Mouse (Mus musculus) MEL (cell line): ENCODE data around the gene Adgrf3. TPM values are rescaled to one million over a fixed set of nuclear protein-coding genes. Genes with fewer than 3 reads are reported as not detected.

Experiments used
- DNase-seq: peaks from one replicate; pipeline ENCODE4 v3.0.0; 2011; ENCODE audit warnings: low read depth, low spot score
- H3K27ac ChIP-seq: 2 replicates; pipeline ENCODE4 v1.5.1; 2012; ENCODE audit warnings: low read depth, mild to moderate bottlenecking, control low read depth, low read length, moderate library complexity; ENCODE audit not compliant: control insufficient read depth
- H3K27me3 ChIP-seq, 2 experiments: fragments of 150-350 bp in 1 of 2; sonication (generic) in 1 of 2; 2 replicates each; pipeline ENCODE4 v1.6.1; 2012; ENCODE audit warnings: low read length in 2 of 2, mild to moderate bottlenecking in 2 of 2, improper control_type of control experiment in 1 of 2, moderate library complexity in 1 of 2; ENCODE audit not compliant: insufficient read depth in 2 of 2, control insufficient read depth in 1 of 2
- H3K36me3 ChIP-seq, 2 experiments: 2 replicates each; pipeline ENCODE4 v1.6.1; 2012 to 2014; ENCODE audit warnings: low read length in 2 of 2, improper control_type of control experiment in 1 of 2, inconsistent platforms in 1 of 2, mild to moderate bottlenecking in 1 of 2; ENCODE audit not compliant: insufficient read depth in 2 of 2, control insufficient read depth in 1 of 2
- H3K4me1 ChIP-seq, 2 experiments: fragments of 150-350 bp in 1 of 2; sonication (generic) in 1 of 2; 2 replicates each; pipeline ENCODE4 v1.6.1; 2012; ENCODE audit warnings: low read length in 2 of 2, improper control_type of control experiment in 1 of 2, mild to moderate bottlenecking in 1 of 2; ENCODE audit not compliant: insufficient read depth in 2 of 2, control insufficient read depth in 1 of 2
- H3K4me3 ChIP-seq, 2 experiments: fragments of 150-350 bp in 1 of 2; sonication (generic) in 1 of 2; 2 replicates each; pipeline ENCODE4 v1.5.1; 2012; ENCODE audit warnings: low read depth in 2 of 2, low read length in 2 of 2, mild to moderate bottlenecking in 2 of 2, moderate library complexity in 2 of 2, control low read depth in 1 of 2, improper control_type of control experiment in 1 of 2; ENCODE audit not compliant: control insufficient read depth in 1 of 2, insufficient read depth in 1 of 2
- H3K79me2 ChIP-seq: 2 replicates; pipeline ENCODE4 v1.6.1; 2012; ENCODE audit warnings: mild to moderate bottlenecking, low read length, moderate library complexity; ENCODE audit not compliant: control insufficient read depth, poor library complexity, insufficient read depth
- H3K9ac ChIP-seq: 2 replicates; pipeline ENCODE4 v1.6.1; 2012; ENCODE audit warnings: low read depth, mild to moderate bottlenecking, control low read depth, low read length, moderate library complexity; ENCODE audit not compliant: control insufficient read depth, poor library complexity, severe bottlenecking
- H3K9me3 ChIP-seq: fragments of 150-350 bp; sonication (generic); replicated peaks from 2 replicates; pipeline ENCODE4 v1.6.1; 2012; ENCODE audit warnings: mild to moderate bottlenecking, low read length, improper control_type of control experiment, moderate library complexity; ENCODE audit not compliant: insufficient read depth
- BHLHE40 ChIP-seq: IDR thresholded peaks from 2 replicates; pipeline ENCODE4 v1.6.1; 2012; ENCODE audit warnings: low read depth, mild to moderate bottlenecking, inconsistent platforms, low read length, improper control_type of control experiment, borderline replicate concordance
- CHD1 ChIP-seq: IDR thresholded peaks from 2 replicates; pipeline ENCODE4 v1.6.1; 2012; ENCODE audit warnings: low read depth, mild to moderate bottlenecking, inconsistent platforms, low read length, improper control_type of control experiment
- CHD2 ChIP-seq: IDR thresholded peaks from 2 replicates; pipeline ENCODE4 v1.6.1; 2011; ENCODE audit warnings: low read length, improper control_type of control experiment
- CTCF ChIP-seq, 3 experiments: IDR thresholded peaks in 2 of 3; conservative IDR thresholded peaks in 1 of 3; 2 replicates each; pipeline ENCODE4 v1.5.1; 2011 to 2012; ENCODE audit warnings: low read length in 3 of 3, low read depth in 2 of 3, mild to moderate bottlenecking in 2 of 3, improper control_type of control experiment in 1 of 3, inconsistent platforms in 1 of 3, mixed read lengths in 1 of 3, moderate library complexity in 1 of 3; ENCODE audit not compliant: control insufficient read depth in 1 of 3, insufficient read depth in 1 of 3, poor library complexity in 1 of 3, severe bottlenecking in 1 of 3
- E2F4 ChIP-seq: IDR thresholded peaks from 2 replicates; pipeline ENCODE4 v1.6.1; 2011; ENCODE audit warnings: low read depth, low read length, improper control_type of control experiment, borderline replicate concordance
- ELF1 ChIP-seq: IDR thresholded peaks from 2 replicates; pipeline ENCODE4 v1.6.1; 2014; ENCODE audit warnings: low read depth, mild to moderate bottlenecking, inconsistent platforms, low read length, improper control_type of control experiment, moderate library complexity
- EP300 ChIP-seq, 2 experiments: IDR thresholded peaks; 2 replicates each; pipeline ENCODE4 v1.6.1; 2011; ENCODE audit warnings: improper control_type of control experiment in 2 of 2, low read length in 2 of 2, low read depth in 1 of 2, mild to moderate bottlenecking in 1 of 2
- ETS1 ChIP-seq: IDR thresholded peaks from 2 replicates; pipeline ENCODE4 v1.6.1; 2012; ENCODE audit warnings: low read depth, mild to moderate bottlenecking, inconsistent platforms, low read length, improper control_type of control experiment, moderate library complexity
- GABPA ChIP-seq: IDR thresholded peaks from 2 replicates; pipeline ENCODE4 v1.6.1; 2012; ENCODE audit warnings: low read depth, mild to moderate bottlenecking, inconsistent platforms, low read length, improper control_type of control experiment, moderate library complexity
- GATA1 ChIP-seq: IDR thresholded peaks from 2 replicates; pipeline ENCODE4 v1.6.1; 2011; ENCODE audit warnings: low read depth, low read length, improper control_type of control experiment
- HCFC1 ChIP-seq: IDR thresholded peaks from 2 replicates; pipeline ENCODE4 v1.6.1; 2012; ENCODE audit warnings: low read depth, mild to moderate bottlenecking, inconsistent platforms, low read length, improper control_type of control experiment, moderate library complexity
- JUND ChIP-seq: IDR thresholded peaks from 2 replicates; pipeline ENCODE4 v1.6.1; 2011; ENCODE audit warnings: low read depth, mild to moderate bottlenecking, improper control_type of control experiment, low read length
- KAT2A ChIP-seq: conservative IDR thresholded peaks from 2 replicates; pipeline ENCODE4 v1.6.1; 2012; ENCODE audit warnings: low read depth, low read length, improper control_type of control experiment, inconsistent platforms
- MAFK ChIP-seq: IDR thresholded peaks from 2 replicates; pipeline ENCODE4 v1.6.1; 2011; ENCODE audit warnings: low read depth, mild to moderate bottlenecking, low read length, improper control_type of control experiment, borderline replicate concordance
- MAX ChIP-seq: IDR thresholded peaks from 2 replicates; pipeline ENCODE4 v1.6.1; 2011; ENCODE audit warnings: low read length, improper control_type of control experiment
- MAZ ChIP-seq: IDR thresholded peaks from 2 replicates; pipeline ENCODE4 v1.6.1; 2012; ENCODE audit warnings: low read depth, mild to moderate bottlenecking, inconsistent platforms, low read length, improper control_type of control experiment
- MEF2A ChIP-seq: IDR thresholded peaks from 2 replicates; pipeline ENCODE4 v1.6.1; 2014; ENCODE audit warnings: low read depth, mild to moderate bottlenecking, inconsistent platforms, low read length, improper control_type of control experiment; ENCODE audit not compliant: poor library complexity, insufficient replicate concordance, severe bottlenecking; ENCODE audit errors: extremely low read depth
- MXI1 ChIP-seq: IDR thresholded peaks from 2 replicates; pipeline ENCODE4 v1.6.1; 2011; ENCODE audit warnings: mild to moderate bottlenecking, low read depth, low read length, improper control_type of control experiment
- MYB ChIP-seq: IDR thresholded peaks from 2 replicates; pipeline ENCODE4 v1.6.1; 2011; ENCODE audit warnings: mild to moderate bottlenecking, low read depth, low read length, improper control_type of control experiment
- MYC ChIP-seq: IDR thresholded peaks from 2 replicates; pipeline ENCODE4 v1.6.1; 2011; ENCODE audit warnings: low read depth, mild to moderate bottlenecking, low read length, improper control_type of control experiment, moderate library complexity
- NELFE ChIP-seq: IDR thresholded peaks from 2 replicates; pipeline ENCODE4 v1.6.1; 2011; ENCODE audit warnings: low read depth, low read length, improper control_type of control experiment
- NRF1 ChIP-seq: IDR thresholded peaks from 2 replicates; pipeline ENCODE4 v1.6.1; 2014; ENCODE audit warnings: low read depth, mild to moderate bottlenecking, inconsistent platforms, low read length, improper control_type of control experiment, moderate library complexity; ENCODE audit not compliant: poor library complexity, insufficient read depth, severe bottlenecking
- POLR2A ChIP-seq, 2 experiments: IDR thresholded peaks; 2 replicates each; pipeline ENCODE4 v1.6.1; 2011 to 2012; ENCODE audit warnings: low read length in 2 of 2, mild to moderate bottlenecking in 2 of 2, control low read depth in 1 of 2, improper control_type of control experiment in 1 of 2, low read depth in 1 of 2, moderate library complexity in 1 of 2; ENCODE audit not compliant: control insufficient read depth in 1 of 2, insufficient read depth in 1 of 2, poor library complexity in 1 of 2
- POLR2AphosphoS2 ChIP-seq: IDR thresholded peaks from 2 replicates; pipeline ENCODE4 v1.6.1; 2011; ENCODE audit warnings: low read length, improper control_type of control experiment
- POLR2AphosphoS5 ChIP-seq: IDR thresholded peaks from 2 replicates; pipeline ENCODE4 v1.6.1; 2012; ENCODE audit warnings: low read depth, borderline replicate concordance, mild to moderate bottlenecking, inconsistent platforms, low read length, moderate library complexity, mixed read lengths
- RAD21 ChIP-seq: IDR thresholded peaks from 2 replicates; pipeline ENCODE4 v1.6.1; 2011; ENCODE audit warnings: mild to moderate bottlenecking, low read depth, low read length, improper control_type of control experiment
- RCOR1 ChIP-seq: IDR thresholded peaks from 2 replicates; pipeline ENCODE4 v1.6.1; 2012; ENCODE audit warnings: low read depth, mild to moderate bottlenecking, inconsistent platforms, low read length, improper control_type of control experiment
- SMC3 ChIP-seq: IDR thresholded peaks from 2 replicates; pipeline ENCODE4 v1.6.1; 2011; ENCODE audit warnings: low read depth, low read length, improper control_type of control experiment
- TAL1 ChIP-seq: IDR thresholded peaks from 2 replicates; pipeline ENCODE4 v1.6.1; 2012; ENCODE audit warnings: mild to moderate bottlenecking, inconsistent platforms, low read length, moderate library complexity, mixed read lengths
- TBP ChIP-seq: IDR thresholded peaks from 2 replicates; pipeline ENCODE4 v1.8.0; 2011; ENCODE audit warnings: low read depth, low read length, improper control_type of control experiment
- TCF12 ChIP-seq: IDR thresholded peaks from 2 replicates; pipeline ENCODE4 v1.6.1; 2014; ENCODE audit warnings: low read depth, mild to moderate bottlenecking, inconsistent platforms, low read length, improper control_type of control experiment, moderate library complexity
- UBTF ChIP-seq: IDR thresholded peaks from 2 replicates; pipeline ENCODE4 v1.6.1; 2012; ENCODE audit warnings: low read depth, mild to moderate bottlenecking, inconsistent platforms, low read length, improper control_type of control experiment, moderate library complexity, borderline replicate concordance; ENCODE audit not compliant: insufficient read depth
- USF2 ChIP-seq, 2 experiments: IDR thresholded peaks; 2 replicates each; pipeline ENCODE4 v1.6.1; 2011 to 2012; ENCODE audit warnings: improper control_type of control experiment in 2 of 2, low read length in 2 of 2, borderline replicate concordance in 1 of 2, inconsistent platforms in 1 of 2, low read depth in 1 of 2, mild to moderate bottlenecking in 1 of 2; ENCODE audit not compliant: insufficient read depth in 1 of 2
- ZC3H11A ChIP-seq: IDR thresholded peaks from 2 replicates; pipeline ENCODE4 v1.6.1; 2012; ENCODE audit warnings: low read depth, mild to moderate bottlenecking, inconsistent platforms, low read length, improper control_type of control experiment
- ZKSCAN1 ChIP-seq: IDR thresholded peaks from 2 replicates; pipeline ENCODE4 v1.6.1; 2012; ENCODE audit warnings: low read depth, mild to moderate bottlenecking, inconsistent platforms, low read length, improper control_type of control experiment, moderate library complexity
- polyA plus RNA-seq, 2 experiments: library from polyadenylated mRNA; stranded (reverse) in 1 of 2; unstranded in 1 of 2; fragments of >175 nt in 1 of 2; fragments of >200 nt in 1 of 2; gene quantifications; 2 replicates each; pipeline versions ENCODE4 v1.2.1 to v1.2.4; 2012; ENCODE audit warnings: low replicate concordance in 2 of 2, low read depth in 1 of 2; ENCODE audit not compliant: insufficient read length in 2 of 2, insufficient read depth in 1 of 2, missing spikeins in 1 of 2
- total RNA-seq: library from RNA; depleted of rRNA; stranded (reverse); fragments of 300-350 nt; gene quantifications from 2 replicates; pipeline ENCODE4 v1.2.3, GENCODE M21; 2012

Adgrf3 gene
- total and polyA plus RNA-seq, 3 experiments, result 1.7 to 2.7 TPM; not detected in 1

GRCm38 (mm10) chr5:30154474-30155394 is 50.8 kb downstream of the Adgrf3 start, which contains the start of the genes Hadha and Hadhb:
Gene Hadha, minus strand, starts transcription at chr5:30155162.
Gene Hadhb, plus strand, starts transcription at chr5:30155248.
- Histone ChIP-seq H3K9me3 (no peaks in the 10 kb centered on the region), H3K36me3 (peaks cover 0 to 33% of the 10 kb centered on the region in 2 experiments; a peak in 2 of 4 replicates), H3K27ac (peak within 1 kb of the TSS; percentile 91), H3K27me3 (no peaks in the 10 kb centered on the region), H3K4me3 (peak within 1 kb of the TSS; percentile 68 to 88), H3K79me2 (peaks cover 50% of the 10 kb centered on the region), H3K9ac (peak within 1 kb of the TSS; percentile 92), H3K4me1 (peaks cover 7 to 11% of the 10 kb centered on the region in 2 experiments)
- peak; percentile 98 for DNase-seq
- TF ChIP-seq CTCF (IDR thresholded peaks at IDR 0.05 in 2 of 3, conservative IDR thresholded peaks at IDR 0.05 in 1 of 3; ENCODE audit: control insufficient read depth in 1 of 3, insufficient read depth in 1 of 3, low read depth in 2 of 3, low read length in 3 of 3, poor library complexity in 1 of 3, severe bottlenecking in 1 of 3), result 0 out of 6 replicates have a peak, but pooled peaks of 1 of the 3 experiments have one; percentile 16
- no peak for TF ChIP-seq ZKSCAN1
- peak; percentile 90 for TF ChIP-seq HCFC1
- TF ChIP-seq POLR2AphosphoS5, result peak; percentile 71; the same call in 1 of the 2 replicates
- TF ChIP-seq MAFK, result no peak
- no peak for TF ChIP-seq RAD21
- TF ChIP-seq GABPA, result no peak
- no peak for TF ChIP-seq EP300 (IDR thresholded peaks at IDR 0.05; ENCODE audit: low read depth in 1 of 2, low read length in 2 of 2)
- TF ChIP-seq JUND, result no peak
- no peak for TF ChIP-seq NRF1
- TF ChIP-seq E2F4, result no peak; the same call in 1 of the 2 replicates
- TF ChIP-seq POLR2AphosphoS2, result peak; percentile 93
- TF ChIP-seq SMC3, result no peak
- peak; percentile 96 for TF ChIP-seq MAZ
- peak; percentile 89 for TF ChIP-seq NELFE
- TF ChIP-seq UBTF, result no peak; the same call in 1 of the 2 replicates
- TF ChIP-seq KAT2A, result no peak; the same call in 1 of the 2 replicates
- no peak for TF ChIP-seq GATA1
- no peak for TF ChIP-seq MEF2A
- peak; percentile 85 to 97 for TF ChIP-seq POLR2A (IDR thresholded peaks at IDR 0.05; ENCODE audit: control insufficient read depth in 1 of 2, insufficient read depth in 1 of 2, low read depth in 1 of 2, low read length in 2 of 2, poor library complexity in 1 of 2)
- TF ChIP-seq CHD1, result no peak
- no peak for TF ChIP-seq RCOR1
- TF ChIP-seq MYC, result 0 out of 2 replicates have a peak, but pooled peaks have one; percentile 37
- TF ChIP-seq ELF1, result peak; percentile 53
- no peak for TF ChIP-seq BHLHE40
- no peak for TF ChIP-seq ETS1
- peak; percentile 82 for TF ChIP-seq MXI1
- TF ChIP-seq MYB, result no peak
- peak; percentile 82 for TF ChIP-seq TCF12
- TF ChIP-seq CHD2, result no peak
- TF ChIP-seq USF2 (IDR thresholded peaks at IDR 0.05; ENCODE audit: borderline replicate concordance in 1 of 2, insufficient read depth in 1 of 2, low read depth in 1 of 2, low read length in 2 of 2), result no peak
- TF ChIP-seq TAL1, result no peak
- TF ChIP-seq MAX, result peak; percentile 100
- TF ChIP-seq ZC3H11A, result no peak
- TF ChIP-seq TBP, result peak; percentile 90
